Mouse (Mus musculus) lung, embryonic 15.5 days (tissue): Measurements from ENCODE around the gene Olfr24. TPM values are rescaled to one million over a fixed set of nuclear protein-coding genes. Genes with fewer than 3 reads are reported as not detected.

ENCODE experiments used
- polyA plus RNA-seq: library from polyadenylated mRNA; unstranded; fragments of >200 nt; fragmentation: Nextera tagmentation; extraction: Ambion mirVana; gene quantifications from 2 replicates; pipeline ENCODE4 v1.2.1, GENCODE M21; 2015

Gene Olfr24
- polyA plus RNA-seq, 1 experiment from 2014 or later = not detected

Other genes starting within 250 kb of the Olfr24 start
- gene Muc16, start 89.5 kb downstream of the Olfr24 start, polyA plus RNA-seq = 1.0 and 1.3 TPM in 2 replicates
- not detected in 2 replicates for gene Olfr828, start 55.5 kb upstream of the Olfr24 start, polyA plus RNA-seq
- gene Olfr829, start 90.9 kb upstream of the Olfr24 start, polyA plus RNA-seq = not detected in 2 replicates
- gene Olfr830, start 110.7 kb upstream of the Olfr24 start, polyA plus RNA-seq = not detected in 2 replicates
- not detected in 2 replicates for gene Olfr832, start 173.1 kb upstream of the Olfr24 start, polyA plus RNA-seq
- gene Olfr834, start 224.0 kb upstream of the Olfr24 start, polyA plus RNA-seq = not detected in 2 replicates